Mouse (Mus musculus) lung, postnatal 0 days (tissue): ENCODE measurements around the gene D7Ertd443e.

Experiments used
- CTCF ChIP-seq: IDR thresholded peaks from 2 replicates; pipeline ENCODE4 v1.5.1; 2016; ENCODE audit warnings: antibody characterized with exemption, mild to moderate bottlenecking
- EP300 ChIP-seq: IDR thresholded peaks from 2 replicates; pipeline ENCODE4 v1.6.1; 2016; ENCODE audit warnings: antibody characterized with exemption, mild to moderate bottlenecking, control low read depth

DNA sequence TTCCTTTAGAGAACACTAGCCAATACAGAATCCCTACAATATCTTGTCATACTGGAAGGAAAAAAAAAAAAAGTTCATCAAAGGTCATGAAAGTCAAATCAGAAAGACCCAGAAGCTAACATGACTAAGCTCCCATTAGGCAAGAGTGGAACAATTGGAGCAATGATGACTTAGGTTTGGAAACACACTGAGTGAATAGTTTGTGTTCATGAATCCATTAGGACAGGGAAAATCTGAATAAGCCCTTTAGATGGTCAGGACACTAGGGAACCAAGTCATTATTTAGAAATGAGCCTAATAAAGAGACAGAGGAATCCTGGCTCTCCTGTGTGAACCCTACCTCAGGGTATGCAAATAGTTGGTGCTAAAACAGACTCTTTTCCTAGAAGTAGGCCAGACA is 148.7 kb downstream of the D7Ertd443e start:
- TF ChIP-seq EP300 (no peak), CTCF (no peak)
